Mouse (Mus musculus) MN1 (cell line): ENCODE results near the gene Lpp.

Experiments used
- DNase-seq: peaks from one replicate; pipeline ENCODE4 v3.0.0-alpha.2; 2016; ENCODE audit warnings: low spot score

Lpp gene

GRCm38 (mm10) chr16:24471029-24471428 is 77.7 kb downstream of the Lpp start:
- DNase-seq = no peak

GRCm38 (mm10) chr16:24471801-24472200 is 78.5 kb downstream of the Lpp start:
- DNase-seq = no peak

- DNase-seq = no peak
These were observed 80.7 kb downstream of the Lpp start for GRCm38 (mm10) chr16:24473966-24474365.

GRCm38 (mm10) chr16:24474781-24475180 is 81.5 kb downstream of the Lpp start:
- no peak for DNase-seq

GRCm38 (mm10) chr16:24475305-24475947 is 82.1 kb downstream of the Lpp start:
- DNase-seq = no peak

GRCm38 (mm10) chr16:24476911-24477401 is 83.6 kb downstream of the Lpp start:
- DNase-seq = no peak

GRCm38 (mm10) chr16:24478006-24478405 is 84.7 kb downstream of the Lpp start:
- DNase-seq = no peak

GRCm38 (mm10) chr16:24478851-24479250 is 85.5 kb downstream of the Lpp start:
- no peak for DNase-seq

- DNase-seq = no peak
These were observed 89.3 kb downstream of the Lpp start for GRCm38 (mm10) chr16:24482648-24483047.

GRCm38 (mm10) chr16:24483527-24484101 is 90.3 kb downstream of the Lpp start:
- DNase-seq = no peak

- DNase-seq = no peak
These were observed 94.5 kb downstream of the Lpp start for GRCm38 (mm10) chr16:24487782-24488241.

GRCm38 (mm10) chr16:24489516-24490285 is 96.4 kb downstream of the Lpp start:
- no peak for DNase-seq

GRCm38 (mm10) chr16:24490751-24491485 is 97.6 kb downstream of the Lpp start:
- no peak for DNase-seq

GRCm38 (mm10) chr16:24491486-24491758 is 98.1 kb downstream of the Lpp start:
- DNase-seq = no peak

- DNase-seq = no peak
These were observed 99.1 kb downstream of the Lpp start for GRCm38 (mm10) chr16:24492194-24492940.

- no peak for DNase-seq
These were observed 101.2 kb downstream of the Lpp start for GRCm38 (mm10) chr16:24494531-24494930.

GRCm38 (mm10) chr16:24495461-24495860 is 102.2 kb downstream of the Lpp start:
- no peak for DNase-seq

GRCm38 (mm10) chr16:24496635-24497034 is 103.3 kb downstream of the Lpp start:
- DNase-seq = no peak

- no peak for DNase-seq
These were observed 104.1 kb downstream of the Lpp start for GRCm38 (mm10) chr16:24497413-24497812.

- DNase-seq = no peak
These were observed 104.9 kb downstream of the Lpp start for GRCm38 (mm10) chr16:24498103-24498659.

GRCm38 (mm10) chr16:24501197-24501596 is 107.9 kb downstream of the Lpp start:
- no peak for DNase-seq
